Mouse (Mus musculus): ENCODE results near the gene Hbb-bt.
"Not testable (repeated sequence)": the region's sequence is repeated elsewhere in the genome, so short reads cannot be mapped to it uniquely, and the experiment has no call there.

Hbb-bt gene

GRCm38 (mm10) chr7:103813766-103814165, at the start of gene Hbb-bt:
TSS of gene Hbb-bt (minus strand) at chr7:103813996.
- no peak for ATAC-seq (ENCODE audit: low TSS enrichment)

GRCm38 (mm10) chr7:103861531-103861930, 47.7 kb upstream of the Hbb-bt start:
- no peak for ATAC-seq (ENCODE audit: low TSS enrichment)

- ATAC-seq (ENCODE audit: low TSS enrichment) = no peak
These were observed 47.1 kb upstream of the Hbb-bt start for GRCm38 (mm10) chr7:103860855-103861254.

DNA sequence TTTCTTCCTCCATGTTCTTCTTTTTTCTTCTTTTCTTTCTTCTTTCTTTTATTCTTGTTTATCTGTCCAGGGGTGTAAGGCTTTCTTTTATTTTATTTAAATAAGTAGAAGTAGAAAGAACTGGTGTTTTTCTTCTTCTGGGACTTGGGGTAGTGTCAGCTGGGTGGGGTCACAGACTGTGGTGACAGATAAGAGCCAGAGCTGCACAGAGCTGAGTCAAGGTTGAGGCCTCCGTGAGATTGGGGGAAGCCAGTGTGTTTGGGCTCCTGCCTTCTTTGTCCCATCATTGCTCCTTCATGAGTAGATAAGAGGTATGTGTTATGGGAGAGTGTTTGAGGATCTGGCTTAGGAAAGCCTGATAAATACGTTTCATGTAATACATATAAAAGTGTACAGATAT, 45.3 kb upstream of the Hbb-bt start:
- ATAC-seq (ENCODE audit: low TSS enrichment) = no peak

DNA sequence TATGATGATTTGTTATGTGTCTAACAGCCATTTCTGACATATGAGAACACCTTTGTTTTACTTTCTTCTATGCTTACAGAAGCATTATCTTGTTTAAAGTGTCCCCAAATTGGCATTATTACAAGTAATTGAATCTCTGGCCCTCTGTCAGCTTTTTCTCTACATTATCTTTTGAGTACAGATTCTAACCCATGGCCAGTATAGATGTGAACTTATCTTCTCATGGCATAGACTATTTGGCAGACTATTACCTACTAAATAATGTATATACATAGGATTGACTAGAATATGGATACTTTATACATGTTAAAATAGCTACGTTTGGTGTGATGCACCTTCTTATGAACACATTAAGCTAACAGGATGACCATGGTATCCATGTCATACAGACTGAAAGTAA, 40.9 kb upstream of the Hbb-bt start:
- ATAC-seq (ENCODE audit: low TSS enrichment) = no peak

DNA sequence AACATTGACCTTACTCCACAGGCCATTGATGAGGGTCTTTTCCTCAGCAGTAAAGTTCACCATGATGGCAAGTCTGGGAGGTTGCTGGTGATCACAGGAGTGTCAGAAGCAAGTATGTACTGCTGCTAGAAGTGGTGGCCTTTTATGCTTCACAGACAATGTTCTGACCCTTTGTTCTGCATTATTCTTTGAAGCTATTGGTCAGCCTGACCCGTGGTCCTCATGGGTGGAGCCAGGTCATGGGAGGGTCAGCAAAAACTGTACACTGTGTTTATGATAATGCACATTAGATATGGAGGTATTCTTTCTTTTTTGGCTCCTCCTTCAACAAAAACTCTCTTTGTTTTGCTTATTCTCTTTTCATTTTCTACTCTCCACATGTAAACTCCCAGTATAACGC, 39.3 kb upstream of the Hbb-bt start, which contains the start of gene Hbb-y:
Gene Hbb-y (minus strand): TSS at position 127 of the 400 bp plus-strand sequence.
- ATAC-seq (ENCODE audit: low TSS enrichment) = no peak

- ATAC-seq (ENCODE audit: low TSS enrichment) = no peak
These were observed 30.9 kb upstream of the Hbb-bt start for GRCm38 (mm10) chr7:103844525-103845325.

DNA sequence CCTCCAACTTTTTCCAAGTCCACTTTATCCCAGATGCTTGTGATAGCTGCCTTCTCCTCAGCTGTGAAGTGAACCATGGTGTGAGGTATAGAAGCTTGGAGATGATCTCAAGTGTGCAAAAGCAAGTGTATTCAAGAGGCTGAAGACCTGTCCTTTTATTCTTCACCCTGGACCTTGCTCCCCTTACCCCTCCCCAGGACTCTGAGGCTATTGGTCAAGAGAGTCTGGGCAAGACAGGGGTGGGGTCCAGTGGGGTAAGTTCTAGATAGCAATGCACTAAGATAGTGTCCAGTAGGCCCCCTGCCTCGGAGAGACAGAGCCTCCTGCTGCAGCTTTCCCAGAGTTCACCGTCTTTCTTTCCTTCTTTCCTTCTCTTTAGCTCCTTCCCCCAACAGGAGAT, 29.2 kb upstream of the Hbb-bt start, which contains the start of gene Hbb-bh1:
Gene Hbb-bh1 (minus strand): TSS at position 131 of the 400 bp plus-strand sequence.
- ATAC-seq (ENCODE audit: low TSS enrichment) = no peak

GRCm38 (mm10) chr7:103840268-103840667, 26.5 kb upstream of the Hbb-bt start, which contains the start of gene Hbb-bh2:
TSS of gene Hbb-bh2 (minus strand) at chr7:103840520.
- no peak for ATAC-seq (ENCODE audit: low TSS enrichment)

- ATAC-seq (ENCODE audit: low TSS enrichment) = no peak
These were observed 14.0 kb upstream of the Hbb-bt start, which contains the start of gene Hbb-bs for GRCm38 (mm10) chr7:103827808-103828207. TSS of gene Hbb-bs (minus strand) at chr7:103828096.

GRCm38 (mm10) chr7:103827139-103827538, 13.3 kb upstream of the Hbb-bt start:
- not testable (repeated sequence) for ATAC-seq (ENCODE audit: low TSS enrichment)

DNA sequence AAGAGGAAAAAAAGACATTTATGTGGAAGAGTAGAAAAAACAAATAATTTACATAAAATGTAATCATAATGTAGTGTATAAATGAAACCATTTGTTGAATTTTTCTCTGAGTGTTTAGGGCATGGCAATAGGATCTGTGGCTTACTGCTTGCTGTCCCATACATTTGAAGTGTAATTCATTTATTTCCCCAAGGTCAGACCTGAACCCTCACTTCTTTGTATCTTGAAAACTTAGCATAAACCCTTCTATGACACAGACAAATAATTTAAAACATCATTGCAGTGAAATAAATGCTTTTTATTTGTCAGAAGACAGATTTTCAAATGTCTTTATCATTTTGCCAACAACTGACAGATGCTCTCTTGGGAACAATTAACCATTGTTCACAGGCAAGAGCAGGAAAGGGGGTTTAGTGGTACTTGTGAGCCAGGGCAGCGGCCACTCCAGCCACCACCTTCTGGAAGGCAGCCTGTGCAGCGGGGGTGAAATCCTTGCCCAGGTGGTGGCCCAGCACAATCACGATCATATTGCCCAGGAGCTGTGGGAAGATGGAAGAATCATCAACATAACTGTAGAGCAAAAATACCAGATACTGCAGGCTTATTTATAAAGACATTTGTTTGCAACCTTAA, 12.6 kb upstream of the Hbb-bt start:
- no peak for ATAC-seq (ENCODE audit: low TSS enrichment)

DNA sequence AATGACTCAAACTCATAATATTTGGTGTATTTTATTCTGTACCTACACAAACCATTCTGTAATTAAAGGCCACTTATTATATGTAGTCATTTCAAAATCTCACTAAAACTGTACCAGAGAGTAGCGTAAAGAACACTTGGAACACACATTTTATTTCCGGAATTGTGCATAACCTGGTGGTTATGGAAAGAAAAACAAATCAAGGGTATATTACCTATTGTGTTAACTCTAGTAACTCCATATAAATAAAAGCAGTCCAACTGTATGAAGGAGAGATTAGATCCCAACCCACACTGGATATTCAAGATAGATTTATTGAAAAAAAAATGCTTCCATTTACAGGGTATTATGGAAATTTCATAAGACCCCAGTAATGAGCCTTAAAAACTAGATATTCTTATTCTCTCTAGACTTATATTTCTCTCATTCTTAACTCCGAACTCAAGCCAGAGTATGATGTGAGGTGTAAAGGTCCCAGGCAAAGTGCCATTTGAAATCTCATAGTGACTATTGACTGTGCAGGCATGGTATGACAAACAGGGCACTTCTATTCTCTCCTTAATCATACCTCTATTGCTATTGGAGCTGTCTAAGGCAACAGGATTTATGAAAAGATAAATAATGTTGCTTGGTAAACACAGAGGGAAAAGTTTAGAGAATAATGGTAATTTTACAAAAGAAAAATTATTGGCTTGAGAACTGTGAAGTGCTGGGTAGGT, 11.9 kb upstream of the Hbb-bt start:
- no peak for ATAC-seq (ENCODE audit: low TSS enrichment)

GRCm38 (mm10) chr7:103824597-103824996, 10.8 kb upstream of the Hbb-bt start:
- no peak for ATAC-seq (ENCODE audit: low TSS enrichment)

DNA sequence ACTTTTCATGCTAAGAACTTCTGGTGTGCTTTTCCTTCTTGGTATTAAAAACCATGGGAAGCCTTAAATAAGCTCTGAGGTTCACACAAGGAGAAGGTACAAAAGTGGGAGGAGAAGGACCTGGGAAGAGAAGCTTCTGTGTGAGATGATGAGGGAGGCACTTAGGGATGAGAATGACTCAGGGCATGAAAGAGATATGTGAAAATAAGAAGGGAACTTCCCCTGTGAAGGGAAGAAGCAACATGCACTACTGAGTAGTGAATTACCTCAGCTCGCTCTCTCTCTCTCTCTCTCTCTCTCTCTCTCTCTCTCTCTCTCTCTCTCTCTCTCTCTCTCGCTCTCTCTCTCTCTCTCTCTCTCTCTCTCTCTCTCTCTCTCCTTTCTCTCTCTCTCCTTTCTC, 1.3 kb upstream of the Hbb-bt start:
- peak; percentile 65; the same call in 1 of the 2 replicates for ATAC-seq (ENCODE audit: low TSS enrichment)

DNA sequence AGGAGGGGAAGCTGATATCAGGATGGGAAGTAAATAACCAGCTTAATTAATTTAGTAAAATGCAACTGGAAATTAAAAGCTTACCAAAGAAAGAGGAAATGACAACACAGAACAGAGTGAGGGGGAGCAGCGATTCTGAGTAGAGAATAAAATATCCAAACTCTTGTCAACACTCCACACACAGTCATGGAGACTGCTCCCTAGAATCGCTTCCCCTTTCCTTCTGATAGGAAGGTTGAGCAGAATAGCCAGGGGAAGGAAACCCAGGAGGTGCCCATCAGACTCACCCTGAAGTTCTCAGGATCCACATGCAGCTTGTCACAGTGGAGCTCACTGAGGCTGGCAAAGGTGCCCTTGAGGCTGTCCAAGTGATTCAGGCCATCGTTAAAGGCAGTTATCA, 644 bp downstream of the Hbb-bt start:
- ATAC-seq (ENCODE audit: low TSS enrichment) = not testable (repeated sequence)

- ATAC-seq (ENCODE audit: low TSS enrichment) = no peak
These were observed 1.6 kb downstream of the Hbb-bt start for GRCm38 (mm10) chr7:103812174-103812573.

- no peak for ATAC-seq (ENCODE audit: low TSS enrichment)
These were observed 2.5 kb downstream of the Hbb-bt start for GRCm38 (mm10) chr7:103811223-103811845.

GRCm38 (mm10) chr7:103810746-103811145, 3.0 kb downstream of the Hbb-bt start:
- ATAC-seq (ENCODE audit: low TSS enrichment) = no peak

DNA sequence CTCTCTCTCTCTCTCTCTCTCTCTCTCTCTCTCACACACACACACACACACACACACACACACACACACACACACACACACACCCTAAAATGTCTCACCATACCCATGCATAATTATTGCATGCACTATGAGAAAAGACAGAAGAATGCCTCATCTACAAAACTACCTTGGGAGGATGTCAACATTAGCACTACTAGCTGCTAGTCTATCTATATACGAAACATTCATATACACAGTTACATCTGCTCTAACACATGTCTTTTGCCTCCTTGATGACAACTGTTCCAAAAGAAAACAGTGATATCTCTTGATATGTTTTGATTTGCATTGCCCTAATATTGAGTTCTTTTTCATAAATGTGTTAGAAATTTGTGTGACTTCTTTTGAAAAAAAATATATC, 3.5 kb downstream of the Hbb-bt start:
- ATAC-seq (ENCODE audit: low TSS enrichment) = no peak

DNA sequence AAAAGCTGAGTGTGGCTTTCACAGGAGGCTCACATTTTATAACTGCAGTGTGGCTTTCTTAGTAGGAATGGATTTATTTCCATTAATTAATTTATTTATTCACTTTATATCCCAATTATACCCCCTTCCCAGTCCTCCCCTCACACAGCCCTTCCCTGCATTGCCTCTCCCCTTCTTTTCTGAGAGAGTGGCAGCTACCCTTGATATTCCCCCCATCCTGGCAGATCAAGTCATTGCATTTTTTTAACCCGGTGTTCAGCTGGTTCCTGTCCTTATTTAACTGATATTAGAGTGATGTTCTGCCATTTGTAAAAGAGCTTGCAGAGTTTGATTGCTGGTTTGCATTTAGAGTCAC, 4.0 kb downstream of the Hbb-bt start:
- no peak for ATAC-seq (ENCODE audit: low TSS enrichment)

Data from frontal cortex, adult (tissue).